Mouse (Mus musculus) CH12.LX (cell line): Measurements from ENCODE around the gene Wasl.

Experiments
- CHD1 ChIP-seq: IDR thresholded peaks from 2 replicates; pipeline ENCODE4 v1.6.1; 2012; ENCODE audit warnings: low read depth, low read length, improper control_type of control experiment, inconsistent platforms
- CHD2 ChIP-seq: IDR thresholded peaks from 2 replicates; pipeline ENCODE4 v1.6.1; 2011; ENCODE audit warnings: low read length, improper control_type of control experiment
- CTCF ChIP-seq, 2 experiments: IDR thresholded peaks in 1 of 2; conservative IDR thresholded peaks in 1 of 2; 2 replicates each; pipeline ENCODE4 v1.5.1; 2011 to 2012; ENCODE audit warnings: low read depth in 2 of 2, low read length in 2 of 2, improper control_type of control experiment in 1 of 2, inconsistent platforms in 1 of 2, mild to moderate bottlenecking in 1 of 2, moderate library complexity in 1 of 2
- EP300 ChIP-seq: IDR thresholded peaks from 2 replicates; pipeline ENCODE4 v1.6.1; 2011; ENCODE audit warnings: low read length, improper control_type of control experiment
- ETS1 ChIP-seq: conservative IDR thresholded peaks from 2 replicates; pipeline ENCODE4 v1.6.1; 2012; ENCODE audit warnings: low read depth, mild to moderate bottlenecking, inconsistent platforms, low read length, improper control_type of control experiment, moderate library complexity
- NELFE ChIP-seq: IDR thresholded peaks from 2 replicates; pipeline ENCODE4 v1.6.1; 2011; ENCODE audit warnings: low read depth, low read length, improper control_type of control experiment
- PAX5 ChIP-seq: IDR thresholded peaks from 2 replicates; pipeline ENCODE4 v1.6.1; 2012; ENCODE audit warnings: low read length, inconsistent platforms, mixed read lengths
- POLR2A ChIP-seq: IDR thresholded peaks from 2 replicates; pipeline ENCODE4 v1.6.1; 2011; ENCODE audit warnings: low read depth, mild to moderate bottlenecking, improper control_type of control experiment, low read length
- POLR2AphosphoS2 ChIP-seq: IDR thresholded peaks from 2 replicates; pipeline ENCODE4 v1.6.1; 2011; ENCODE audit warnings: low read depth, low read length, improper control_type of control experiment
- RCOR1 ChIP-seq: conservative IDR thresholded peaks from 2 replicates; pipeline ENCODE4 v1.6.1; 2012; ENCODE audit warnings: low read depth, mild to moderate bottlenecking, inconsistent platforms, low read length, improper control_type of control experiment
- TCF12 ChIP-seq: IDR thresholded peaks from 2 replicates; pipeline ENCODE4 v1.6.1; 2014; ENCODE audit warnings: low read depth, mild to moderate bottlenecking, inconsistent platforms, low read length, improper control_type of control experiment
- USF1 ChIP-seq: IDR thresholded peaks from 2 replicates; pipeline ENCODE4 v1.6.1; 2014; ENCODE audit warnings: low read depth, mild to moderate bottlenecking, inconsistent platforms, low read length, improper control_type of control experiment
- ZC3H11A ChIP-seq: IDR thresholded peaks from 2 replicates; pipeline ENCODE4 v1.6.1; 2012; ENCODE audit warnings: low read depth, mild to moderate bottlenecking, inconsistent platforms, low read length, improper control_type of control experiment

DNA sequence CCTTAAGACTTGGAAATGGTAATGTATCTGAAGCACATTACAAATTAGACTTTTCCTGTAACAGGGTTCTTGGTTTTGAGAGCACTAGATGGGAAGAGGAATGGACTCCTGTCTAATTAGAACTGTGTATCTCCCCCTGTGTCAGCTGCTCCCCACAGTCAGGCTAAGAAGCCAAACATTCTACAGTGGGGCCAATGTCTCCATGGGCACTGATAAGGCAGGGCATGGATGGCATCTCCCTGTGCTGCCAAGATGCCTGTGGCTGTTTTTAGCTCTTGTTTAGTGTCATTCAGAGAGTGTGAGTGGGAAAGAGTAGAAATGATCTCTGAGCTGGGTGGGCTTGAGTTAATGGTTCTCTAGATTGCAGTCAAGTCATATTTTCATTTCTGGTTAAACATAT lies 91.5 kb downstream of the Wasl start:
- no peak for TF ChIP-seq TCF12
- no peak for TF ChIP-seq EP300
- no peak for TF ChIP-seq CHD1
- TF ChIP-seq NELFE, result no peak
- TF ChIP-seq USF1, result no peak
- TF ChIP-seq CTCF (conservative IDR thresholded peaks at IDR 0.05 in 1 of 2, IDR thresholded peaks at IDR 0.05 in 1 of 2; ENCODE audit: low read depth in 2 of 2, low read length in 2 of 2), result no peak
- no peak for TF ChIP-seq ETS1
- no peak for TF ChIP-seq RCOR1
- TF ChIP-seq CHD2, result no peak
- TF ChIP-seq POLR2A, result no peak
- no peak for TF ChIP-seq ZC3H11A
- TF ChIP-seq POLR2AphosphoS2, result no peak
- no peak for TF ChIP-seq PAX5
